Mouse (Mus musculus) lung, embryonic 16.5 days (tissue): Measurements from ENCODE around the gene Iqcf1. TPM values are rescaled to one million over a fixed set of nuclear protein-coding genes. Genes with fewer than 3 reads are reported as not detected.

Experiments
- ATAC-seq: fragments of 200-750 bp; cut with Nextera tagmentation; 2 replicates; pipeline ENCODE4 v1.8.0; 2017; ENCODE audit warnings: low read depth, mild to moderate bottlenecking, moderate library complexity
- H3K27ac ChIP-seq: fragments of 300-500 bp; sonication (generic); 2 replicates; pipeline ENCODE4 v1.5.1; 2014; ENCODE audit warnings: mild to moderate bottlenecking, control low read depth, low read length
- H3K27me3 ChIP-seq: fragments of 300-500 bp; sonication (generic); 2 replicates; pipeline ENCODE4 v1.6.1; 2014; ENCODE audit warnings: low read depth, low read length, mixed read lengths; ENCODE audit not compliant: control insufficient read depth, insufficient read depth
- H3K36me3 ChIP-seq: fragments of 300-500 bp; sonication (generic); 2 replicates; pipeline ENCODE4 v1.6.1; 2014; ENCODE audit warnings: low read length; ENCODE audit not compliant: control insufficient read depth, insufficient read depth
- H3K4me1 ChIP-seq: fragments of 300-500 bp; sonication (generic); replicated peaks from 2 replicates; pipeline ENCODE4 v1.6.1; 2014; ENCODE audit warnings: low read length, mixed read lengths; ENCODE audit not compliant: control insufficient read depth, insufficient read depth
- H3K4me2 ChIP-seq: fragments of 300-500 bp; sonication (generic); 2 replicates; pipeline ENCODE4 v1.6.1; 2014; ENCODE audit warnings: low read depth, low read length, control low read depth
- H3K4me3 ChIP-seq: fragments of 300-500 bp; sonication (generic); 2 replicates; pipeline ENCODE4 v1.5.1; 2014; ENCODE audit warnings: mild to moderate bottlenecking, low read length, control low read depth
- H3K9ac ChIP-seq: fragments of 300-500 bp; sonication (generic); 2 replicates; pipeline ENCODE4 v1.6.1; 2014; ENCODE audit warnings: low read length, control low read depth
- H3K9me3 ChIP-seq: fragments of 300-500 bp; sonication (generic); 2 replicates; pipeline ENCODE4 v1.6.1; 2016; ENCODE audit warnings: low read length; ENCODE audit not compliant: control insufficient read depth
- WGBS: fragments of 180-500 bp; shearing (Covaris S2); extraction: QIAGEN DNeasy Blood & Tissue Kit; methylation state at CpG from one replicate; pipeline ENCODE4 v1.1.7; 2014; 5-methylcytosine and 5-hydroxymethylcytosine counted together
- polyA plus RNA-seq: library from polyadenylated mRNA; unstranded; fragments of >200 nt; fragmentation: Nextera tagmentation; extraction: Ambion mirVana; gene quantifications from 2 replicates; pipeline ENCODE4 v1.2.1, GENCODE M21; 2015

Gene Iqcf1
- polyA plus RNA-seq, 1 experiment from 2014 or later, result not detected

- ATAC-seq, result no peak; the same call in 1 of the 2 replicates
These were observed 20.1 kb downstream of the Iqcf1 start for GRCm38 (mm10) chr9:106519909-106520308.

GRCm38 (mm10) chr9:106531833-106532232 is 32.1 kb downstream of the Iqcf1 start:
- no peaks in the 10 kb centered on the region for H3K4me1 ChIP-seq
- no peak overlapping the region for H3K4me3 ChIP-seq
- no peaks in the 10 kb centered on the region for H3K9me3 ChIP-seq
- 22% methylated on average over 3 of the region's 3 CpGs for WGBS
- H3K27me3 ChIP-seq, result no peaks in the 10 kb centered on the region
- H3K4me2 ChIP-seq, result no peak overlapping the region
- H3K27ac ChIP-seq, result no peak overlapping the region
- H3K9ac ChIP-seq, result no peak overlapping the region
- no peaks in the 10 kb centered on the region for H3K36me3 ChIP-seq
- ATAC-seq, result no peak

More at GRCm38 (mm10) chr9:106519909-106520308, 20.1 kb downstream of the Iqcf1 start:
- Histone ChIP-seq H3K27me3 (no peaks in the 10 kb centered on the region), H3K36me3 (no peaks in the 10 kb centered on the region), H3K9ac (no peak overlapping the region), H3K9me3 (no peaks in the 10 kb centered on the region), H3K4me2 (no peak overlapping the region), H3K27ac (peak overlapping the region; percentile 2; the same call in 1 of the 2 replicates), H3K4me3 (no peak overlapping the region), H3K4me1 (no peaks in the 10 kb centered on the region)
- WGBS, result 46% methylated on average over 8 of the region's 8 CpGs

- Histone ChIP-seq H3K36me3 (no peaks in the 10 kb centered on the region), H3K4me3 (no peak overlapping the region), H3K27ac (no peak overlapping the region), H3K9ac (no peak overlapping the region), H3K27me3 (no peaks in the 10 kb centered on the region), H3K4me2 (no peak overlapping the region), H3K9me3 (no peaks in the 10 kb centered on the region), H3K4me1 (no peaks in the 10 kb centered on the region)
- ATAC-seq, result no peak
- WGBS, result 83% methylated on average over 7 of the region's 7 CpGs
These were observed 34.5 kb downstream of the Iqcf1 start for GRCm38 (mm10) chr9:106534296-106534695.

- Histone ChIP-seq H3K36me3 (no peaks in the 10 kb centered on the region), H3K27me3 (no peaks in the 10 kb centered on the region), H3K9me3 (no peaks in the 10 kb centered on the region), H3K4me3 (no peak overlapping the region), H3K4me2 (no peak overlapping the region), H3K4me1 (no peaks in the 10 kb centered on the region), H3K27ac (no peak overlapping the region), H3K9ac (no peak overlapping the region)
- WGBS, result 86% methylated on average over 11 of the region's 11 CpGs
- no peak for ATAC-seq
These were observed 35.2 kb downstream of the Iqcf1 start for GRCm38 (mm10) chr9:106534975-106535374.

Other genes with a start within 250 kb of the Iqcf1 start
- gene Poc1a, start 218.9 kb upstream of the Iqcf1 start, polyA plus RNA-seq, result 32.3 and 32.4 TPM in 2 replicates
- 12.9 and 13.7 TPM in 2 replicates for gene Dusp7, start 131.3 kb upstream of the Iqcf1 start, polyA plus RNA-seq
- gene Rpl29, start 70.5 kb upstream of the Iqcf1 start, polyA plus RNA-seq, result 951 and 977 TPM in 2 replicates
- gene Acy1, start 61.6 kb upstream of the Iqcf1 start, polyA plus RNA-seq, result 25.0 and 29.7 TPM in 2 replicates
- gene Abhd14b, start 52.5 kb upstream of the Iqcf1 start, polyA plus RNA-seq, result 18.0 and 21.8 TPM in 2 replicates
- gene Abhd14a, start 52.3 kb upstream of the Iqcf1 start, polyA plus RNA-seq, result 52.8 and 56.0 TPM in 2 replicates
- 58.6 and 60.7 TPM in 2 replicates for gene Pcbp4, start 46.7 kb upstream of the Iqcf1 start, polyA plus RNA-seq
- gene Gpr62, start 34.0 kb upstream of the Iqcf1 start, polyA plus RNA-seq, result 0.18 TPM in 2 replicates
- gene Rrp9, start 24.0 kb upstream of the Iqcf1 start, polyA plus RNA-seq, result 39.4 and 39.8 TPM in 2 replicates
- 4.7 and 6.0 TPM in 2 replicates for gene Parp3, start 23.0 kb upstream of the Iqcf1 start, polyA plus RNA-seq
- gene Iqcf5, start 14.6 kb downstream of the Iqcf1 start, polyA plus RNA-seq, result not detected in 2 replicates
- not detected in 2 replicates for gene Iqcf3, start 61.7 kb downstream of the Iqcf1 start, polyA plus RNA-seq
- not detected in 2 replicates for gene Iqcf4, start 71.0 kb downstream of the Iqcf1 start, polyA plus RNA-seq
- gene Iqcf6, start 126.6 kb downstream of the Iqcf1 start, polyA plus RNA-seq, result not detected in 2 replicates
- gene Grm2, start 156.1 kb downstream of the Iqcf1 start, polyA plus RNA-seq, result not detected in 2 replicates
- 53.4 and 54.5 TPM in 2 replicates for gene Tex264, start 186.0 kb downstream of the Iqcf1 start, polyA plus RNA-seq